Mouse (Mus musculus) liver, embryonic 14.5 days (tissue): ENCODE data around the gene Cib3. TPM values are rescaled to one million over a fixed set of nuclear protein-coding genes. Genes with fewer than 3 reads are reported as not detected.

Experiments used
- ATAC-seq: fragments of 200-750 bp; cut with Nextera tagmentation; 2 replicates; pipeline ENCODE4 v1.8.0; 2017; ENCODE audit warnings: moderate number of reproducible peaks, mild to moderate bottlenecking, moderate library complexity; ENCODE audit not compliant: insufficient read depth
- DNase-seq, 3 experiments: peaks; one replicate each; pipeline ENCODE4 v3.0.0-alpha.2; 2012 to 2013; ENCODE audit warnings: low read depth in 3 of 3, low spot score in 3 of 3
- H3K27ac ChIP-seq: fragments of 300-500 bp; sonication (generic); 2 replicates; pipeline ENCODE4 v1.5.1; 2014; ENCODE audit warnings: moderate library complexity, mild to moderate bottlenecking, control low read depth, inconsistent platforms
- H3K27me3 ChIP-seq: fragments of 300-500 bp; sonication (generic); 2 replicates; pipeline ENCODE4 v1.6.1; 2014; ENCODE audit warnings: mild to moderate bottlenecking, low read length, moderate library complexity; ENCODE audit not compliant: control insufficient read depth, insufficient read depth
- H3K36me3 ChIP-seq: fragments of 300-500 bp; sonication (generic); replicated peaks from 2 replicates; pipeline ENCODE4 v1.6.1; 2014; ENCODE audit warnings: low read depth; ENCODE audit not compliant: control insufficient read depth, insufficient read depth
- H3K4me1 ChIP-seq, 2 experiments: fragments of 200-500 bp in 1 of 2; fragments of 300-500 bp in 1 of 2; sonication (generic) in 1 of 2; replicated peaks; 2 replicates each; pipeline ENCODE4 v1.6.1; 2012 to 2014; ENCODE audit warnings: antibody characterized with exemption in 1 of 2, inconsistent platforms in 1 of 2, low read length in 1 of 2; ENCODE audit not compliant: control insufficient read depth in 2 of 2, insufficient read depth in 2 of 2
- H3K4me2 ChIP-seq: fragments of 300-500 bp; sonication (generic); 2 replicates; pipeline ENCODE4 v1.6.1; 2014; ENCODE audit warnings: low read depth, mild to moderate bottlenecking, control low read depth, moderate library complexity
- H3K4me3 ChIP-seq, 2 experiments: fragments of 200-500 bp in 1 of 2; fragments of 300-500 bp in 1 of 2; sonication (generic) in 1 of 2; 2 replicates each; pipeline ENCODE4 v1.5.1; 2012 to 2014; ENCODE audit warnings: low read depth in 2 of 2, low read length in 2 of 2, mild to moderate bottlenecking in 2 of 2, control low read depth in 1 of 2, inconsistent platforms in 1 of 2, moderate library complexity in 1 of 2; ENCODE audit not compliant: insufficient read depth in 1 of 2
- H3K9ac ChIP-seq: fragments of 300-500 bp; sonication (generic); replicated peaks from 2 replicates; pipeline ENCODE4 v1.6.1; 2014; ENCODE audit warnings: mild to moderate bottlenecking, control low read depth, moderate library complexity
- H3K9me3 ChIP-seq: fragments of 300-500 bp; sonication (generic); 2 replicates; pipeline ENCODE4 v1.6.1; 2016; ENCODE audit warnings: low read length, mixed read lengths; ENCODE audit not compliant: control insufficient read depth
- CTCF ChIP-seq: IDR thresholded peaks from 2 replicates; pipeline ENCODE4 v1.5.1; 2016; ENCODE audit warnings: antibody characterized with exemption, low read depth, control low read depth
- EP300 ChIP-seq: IDR thresholded peaks from 2 replicates; pipeline ENCODE4 v1.6.1; 2016; ENCODE audit warnings: antibody characterized with exemption, low read depth
- WGBS: fragments of 180-500 bp; shearing (Covaris S2); extraction: QIAGEN DNeasy Blood & Tissue Kit; methylation state at CpG from one replicate; pipeline ENCODE4 v1.1.7; 2014; ENCODE audit not compliant: insufficient replicate concordance; 5-methylcytosine and 5-hydroxymethylcytosine counted together
- polyA plus RNA-seq, 2 experiments: library from polyadenylated mRNA; depleted of rRNA in 1 of 2; stranded (reverse) in 1 of 2; unstranded in 1 of 2; fragments of >200 nt; fragmentation: Nextera tagmentation in 1 of 2; extraction: Ambion mirVana in 1 of 2; gene quantifications; 2 replicates each; pipeline versions ENCODE4 v1.2.1 to v1.2.3; 2012 to 2014

Cib3 gene
- polyA plus RNA-seq, 2 experiments, result 0.24 TPM; not detected in 1

DNA sequence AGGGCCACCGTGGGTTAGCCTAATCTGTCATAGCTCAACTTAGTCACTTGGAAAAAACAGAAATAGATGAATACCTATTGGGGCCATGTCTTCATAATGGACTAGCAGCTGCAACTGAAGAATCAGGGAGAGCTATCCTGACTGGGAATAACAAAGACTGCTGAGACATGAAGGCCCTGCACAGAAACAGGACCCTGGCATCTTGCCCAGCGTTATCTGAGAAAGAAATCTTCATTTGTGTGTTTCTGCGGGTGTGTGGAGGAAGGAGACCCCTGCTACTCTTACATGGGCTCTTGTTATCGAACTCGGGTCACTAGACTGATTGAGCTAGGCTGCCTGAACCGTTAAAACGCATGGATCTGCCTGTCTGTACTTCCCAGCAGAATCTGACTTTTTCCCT lies 28.3 kb upstream of the Cib3 start:
- H3K9ac ChIP-seq, result peak overlapping the region; percentile 79; the same call in 1 of the 2 replicates
- H3K4me2 ChIP-seq, result peak overlapping the region; percentile 91
- no peak overlapping the region for H3K27ac ChIP-seq
- ATAC-seq, result no peak
- H3K4me3 ChIP-seq, result peak overlapping the region; percentile 78 to 89
- DNase-seq, result no peak
- H3K36me3 ChIP-seq, result no peaks in the 10 kb centered on the region; the same call in 1 of the 2 replicates
- H3K27me3 ChIP-seq, result no peaks in the 10 kb centered on the region
- H3K9me3 ChIP-seq, result no peaks in the 10 kb centered on the region
- 55% methylated on average over 7 of the region's 7 CpGs for WGBS
- peaks cover 10 to 21% of the 10 kb centered on the region in 2 experiments for H3K4me1 ChIP-seq
- TF ChIP-seq CTCF (no peak), EP300 (no peak)

DNA sequence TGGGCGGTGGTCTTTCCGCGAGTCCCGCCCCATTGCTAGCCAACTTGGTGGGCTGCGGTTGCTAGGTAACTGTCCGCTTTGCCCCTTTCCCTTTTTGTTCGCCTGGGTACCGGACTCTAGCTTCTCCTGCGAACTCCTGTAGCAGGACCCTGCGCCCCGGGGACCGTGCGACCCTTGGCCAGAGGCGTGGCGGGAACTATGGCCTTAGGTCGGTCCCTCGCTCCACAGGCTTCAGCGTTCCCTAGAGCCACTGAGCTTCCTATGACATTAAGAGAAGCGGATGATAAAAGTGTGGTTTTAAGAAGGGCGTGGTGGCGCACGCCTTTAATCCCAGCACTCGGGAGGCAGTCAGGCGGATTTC lies 27.7 kb upstream of the Cib3 start:
- WGBS, result under 1% methylated on average over 24 of the region's 24 CpGs
- Histone ChIP-seq H3K9me3 (no peaks in the 10 kb centered on the region), H3K4me1 (peaks cover 10 to 21% of the 10 kb centered on the region in 2 experiments), H3K27me3 (no peaks in the 10 kb centered on the region), H3K27ac (peak overlapping the region; percentile 90), H3K36me3 (no peaks in the 10 kb centered on the region; the same call in 1 of the 2 replicates), H3K4me3 (peak overlapping the region; percentile 78 to 89), H3K4me2 (peak overlapping the region; percentile 91), H3K9ac (peak overlapping the region; percentile 79)
- ATAC-seq (peak; percentile 13), DNase-seq (no peak)
- TF ChIP-seq CTCF (no peak), EP300 (no peak)

DNA sequence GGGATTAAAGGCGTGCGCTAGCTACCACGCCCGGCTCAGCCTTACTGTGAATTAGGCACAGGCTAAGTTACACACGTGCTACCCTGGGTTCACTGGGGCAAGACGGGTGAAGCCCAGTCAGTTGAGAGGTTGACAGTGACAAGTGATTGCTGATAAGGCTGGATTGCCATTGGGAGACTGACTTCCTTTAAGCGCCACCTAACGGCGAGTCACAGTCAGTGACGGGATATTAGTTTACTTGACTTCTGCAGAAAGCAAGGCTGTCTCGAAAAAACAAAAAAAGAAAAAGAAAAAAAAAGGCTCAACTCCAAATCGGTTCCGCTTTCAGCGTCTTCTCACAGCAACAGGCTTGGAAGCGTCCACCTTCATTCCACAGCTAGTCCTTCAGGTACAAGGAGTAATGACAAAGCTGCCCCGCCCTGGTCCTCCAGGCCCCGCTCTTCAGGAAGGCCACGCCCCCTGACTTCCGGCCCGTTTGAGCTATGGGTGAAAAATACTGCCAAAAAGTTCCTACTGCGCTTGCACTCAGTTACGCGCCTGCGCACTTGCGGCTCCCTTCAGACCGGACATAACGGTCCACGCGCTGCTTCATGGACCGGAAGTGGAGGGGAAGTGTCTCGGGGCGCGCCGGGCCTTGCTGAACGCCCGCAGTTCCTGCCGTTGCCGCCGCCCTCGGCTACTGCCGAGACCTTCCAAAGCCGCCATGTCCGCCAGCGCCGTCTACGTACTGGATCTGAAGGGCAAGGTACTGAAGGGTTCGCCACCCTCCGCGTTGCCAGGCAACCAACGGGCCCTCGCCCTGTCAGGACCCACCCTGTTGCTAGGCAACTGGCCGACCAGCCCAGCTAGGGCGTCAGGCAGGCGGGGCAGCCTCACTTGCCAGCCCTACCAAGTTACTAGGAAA lies 27.1 kb upstream of the Cib3 start, which contains the start of gene Ap1m1:
Gene Ap1m1, plus strand, starts transcription at position 520 of the 904 bp plus-strand sequence.
- TF ChIP-seq EP300 (peak; percentile 52), CTCF (peak; percentile 91)
- peak; percentile 89 for ATAC-seq
- peaks cover 10 to 21% of the 10 kb centered on the region in 2 experiments for H3K4me1 ChIP-seq

DNA sequence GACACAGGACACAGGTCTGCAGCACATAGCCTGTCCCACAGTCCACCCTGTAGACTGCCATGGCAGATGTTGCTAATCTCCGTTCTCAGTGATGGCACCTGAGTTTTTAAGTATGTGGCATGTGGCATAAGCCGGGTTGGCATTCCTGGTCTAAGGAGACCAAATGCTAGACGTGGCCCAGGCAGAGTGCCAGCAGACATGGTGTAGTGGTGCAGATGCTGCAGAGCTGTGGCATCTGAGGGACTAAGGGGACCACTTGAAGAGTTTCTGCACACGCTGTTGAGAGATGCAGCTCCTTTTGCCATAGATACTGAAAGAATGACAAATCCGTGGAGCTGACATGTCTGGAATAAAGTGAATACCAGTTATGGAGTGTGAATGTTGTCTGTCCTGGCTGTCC lies 10.0 kb upstream of the Cib3 start:
- Histone ChIP-seq H3K27ac (no peak overlapping the region), H3K4me2 (no peak overlapping the region), H3K9me3 (no peaks in the 10 kb centered on the region), H3K9ac (no peak overlapping the region), H3K36me3 (peaks cover 25% of the 10 kb centered on the region), H3K4me1 (peaks cover 2 to 7% of the 10 kb centered on the region in 2 experiments; a peak in 2 of 4 replicates), H3K27me3 (no peaks in the 10 kb centered on the region), H3K4me3 (no peak overlapping the region)
- WGBS, result 79% methylated on average over 5 of the region's 5 CpGs
- TF ChIP-seq EP300, result no peak
- no peak for TF ChIP-seq CTCF
- DNase-seq (no peak), ATAC-seq (no peak)

More for the DNA sequence above, 27.1 kb upstream of the Cib3 start, which contains the start of gene Ap1m1:
- no peaks in the 10 kb centered on the region for H3K27me3 ChIP-seq
- WGBS, result under 1% methylated on average over 54 of the region's 54 CpGs
- peak within 1 kb of the TSS; percentile 90 for H3K27ac ChIP-seq
- H3K36me3 ChIP-seq, result no peaks in the 10 kb centered on the region; the same call in 1 of the 2 replicates
- H3K4me2 ChIP-seq, result peak within 1 kb of the TSS; percentile 91
- peak within 1 kb of the TSS; percentile 79 for H3K9ac ChIP-seq
- no peaks in the 10 kb centered on the region for H3K9me3 ChIP-seq
- peak; percentile 99 for DNase-seq
- peak within 1 kb of the TSS; percentile 78 to 89 for H3K4me3 ChIP-seq

DNA sequence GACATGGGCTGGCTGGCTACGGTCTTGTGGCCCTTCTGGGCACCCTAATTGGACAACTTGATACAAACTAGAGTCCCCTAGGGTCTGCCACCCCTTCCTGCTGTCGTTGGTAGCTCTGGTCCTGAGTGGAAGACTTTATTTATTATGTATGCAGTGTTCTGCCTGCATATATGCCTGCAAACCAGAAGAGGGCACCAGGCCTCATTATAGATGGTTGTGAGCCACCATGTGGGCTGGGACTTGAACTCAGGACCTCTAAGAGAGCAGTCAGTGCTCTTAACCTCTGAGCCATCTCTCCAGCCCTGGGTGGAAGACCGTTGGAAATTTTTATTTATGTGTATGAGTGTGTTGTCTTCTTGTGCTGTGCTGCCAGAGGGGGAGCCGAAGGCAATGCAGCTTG lies 8.1 kb upstream of the Cib3 start:
- ATAC-seq (no peak), DNase-seq (no peak)
- peaks cover 25% of the 10 kb centered on the region for H3K36me3 ChIP-seq
- peak overlapping the region; percentile 74 for H3K9ac ChIP-seq
- WGBS, result 66% methylated on average over 4 of the region's 4 CpGs
- H3K4me2 ChIP-seq, result peak overlapping the region; percentile 87
- H3K9me3 ChIP-seq, result no peaks in the 10 kb centered on the region
- TF ChIP-seq CTCF, result peak; percentile 68
- TF ChIP-seq EP300, result no peak
- H3K27ac ChIP-seq, result no peak overlapping the region
- H3K27me3 ChIP-seq, result no peaks in the 10 kb centered on the region
- peaks cover 2 to 9% of the 10 kb centered on the region in 2 experiments; a peak in 3 of 4 replicates for H3K4me1 ChIP-seq
- H3K4me3 ChIP-seq, result peak overlapping the region; percentile 78 to 97
